8 mouse cellular contexts compared by ENCODE assay signal in genomic region chr6:134922511-134923195, GRCm38 (mm10). TPM values are rescaled to one million over a fixed set of nuclear protein-coding genes. Genes with fewer than 3 reads are reported as not detected.
A peak's percentile ranks its signal among the peaks of the same experiment; 100 is the strongest.
DNase-seq lines count a peak whose midpoint lies in the region; ATAC-seq lines count a peak whose summit lies in the region.

No protein-coding gene starts in this region.

- H3K27ac ChIP-seq in lung, embryonic 16.5 days (ENCODE audit: low read length): no peak overlapping the region
- peak overlapping the region; percentile 98; the same call in 1 of the 2 replicates for H3K27ac ChIP-seq in forebrain, embryonic 13.5 days
- H3K27ac ChIP-seq in liver, embryonic 13.5 days: peak overlapping the region; percentile 98
- H3K27ac ChIP-seq in stomach, embryonic 15.5 days: 0 out of 2 replicates have a peak overlapping the region, but pooled peaks have one; percentile 3

- no peak for ATAC-seq in lung, embryonic 16.5 days (ENCODE audit: low read depth)
- ATAC-seq in forebrain, embryonic 13.5 days: no peak
- no peak for ATAC-seq in liver, embryonic 13.5 days (ENCODE audit: low read depth)
- no peak for ATAC-seq in stomach, embryonic 15.5 days (ENCODE audit: insufficient read depth, low FRiP score, low read depth)

- 0 out of 2 replicates have a peak, but pooled peaks cover 6% of the 10 kb centered on the region for H3K36me3 ChIP-seq in lung, embryonic 16.5 days (ENCODE audit: control insufficient read depth, insufficient read depth, low read length)
- H3K36me3 ChIP-seq in forebrain, embryonic 13.5 days (ENCODE audit: poor library complexity, severe bottlenecking): peaks cover 6% of the 10 kb centered on the region; the same call in 1 of the 2 replicates
- peaks cover 16% of the 10 kb centered on the region for H3K36me3 ChIP-seq in liver, embryonic 13.5 days
- no peaks in the 10 kb centered on the region for H3K36me3 ChIP-seq in stomach, embryonic 15.5 days

- H3K4me3 ChIP-seq in lung, embryonic 16.5 days (ENCODE audit: low read length): peak overlapping the region; percentile 96
- H3K4me3 ChIP-seq in forebrain, embryonic 13.5 days: peak overlapping the region; percentile 72
- peak overlapping the region; percentile 94 for H3K4me3 ChIP-seq in liver, embryonic 13.5 days (replicated peaks)
- peak overlapping the region; percentile 67 for H3K4me3 ChIP-seq in stomach, embryonic 15.5 days (replicated peaks)

- no peaks in the 10 kb centered on the region for H3K27me3 ChIP-seq in lung, embryonic 16.5 days (ENCODE audit: control insufficient read depth, insufficient read depth, low read depth, low read length)
- no peaks in the 10 kb centered on the region for H3K27me3 ChIP-seq in forebrain, embryonic 13.5 days
- H3K27me3 ChIP-seq in liver, embryonic 13.5 days: peaks cover 5% of the 10 kb centered on the region; the same call in 1 of the 2 replicates
- H3K27me3 ChIP-seq in stomach, embryonic 15.5 days (replicated peaks): no peaks in the 10 kb centered on the region

- H3K9me3 ChIP-seq in lung, embryonic 16.5 days (ENCODE audit: control insufficient read depth, low read length): no peaks in the 10 kb centered on the region
- no peaks in the 10 kb centered on the region for H3K9me3 ChIP-seq in forebrain, embryonic 13.5 days (replicated peaks)
- H3K9me3 ChIP-seq in liver, embryonic 13.5 days (replicated peaks): no peaks in the 10 kb centered on the region
- H3K9me3 ChIP-seq in stomach, embryonic 15.5 days: no peaks in the 10 kb centered on the region

- DNase-seq in lung, postnatal 14 days: no peak
- no peak for DNase-seq in liver, embryonic 13.5 days
- no peak for DNase-seq in urinary bladder, adult 18-20 months (ENCODE audit: low spot score in 2 of 2)
- no peak for DNase-seq in left cerebral cortex, adult 8-10 months (ENCODE audit: low spot score in 2 of 2)
- no peak for DNase-seq in thymus, postnatal 10 days (ENCODE audit: low spot score in 2 of 2)

- peak overlapping the region; percentile 83 for H3K4me2 ChIP-seq in lung, embryonic 16.5 days (ENCODE audit: low read depth, low read length)
- H3K4me2 ChIP-seq in forebrain, embryonic 13.5 days: peak overlapping the region; percentile 85
- peak overlapping the region; percentile 100 for H3K4me2 ChIP-seq in liver, embryonic 13.5 days
- peak overlapping the region; percentile 91 for H3K4me2 ChIP-seq in stomach, embryonic 15.5 days

- 50% methylated on average over 9 of the region's 9 CpGs for WGBS in lung, embryonic 16.5 days
- WGBS in forebrain, embryonic 13.5 days: 34% methylated on average over 9 of the region's 9 CpGs
- 21% methylated on average over 9 of the region's 9 CpGs for WGBS in liver, embryonic 13.5 days (ENCODE audit: insufficient replicate concordance)
- WGBS in stomach, embryonic 15.5 days: 51% methylated on average over 9 of the region's 9 CpGs

- peak overlapping the region; percentile 92; the same call in 1 of the 2 replicates for H3K9ac ChIP-seq in lung, embryonic 16.5 days (ENCODE audit: low read length)
- peak overlapping the region; percentile 92 for H3K9ac ChIP-seq in forebrain, embryonic 13.5 days
- H3K9ac ChIP-seq in liver, embryonic 13.5 days: peak overlapping the region; percentile 97
- H3K9ac ChIP-seq in stomach, embryonic 15.5 days: no peak overlapping the region

- H3K4me1 ChIP-seq in lung, embryonic 16.5 days (replicated peaks; ENCODE audit: control insufficient read depth, insufficient read depth, low read length): peaks cover 19% of the 10 kb centered on the region
- H3K4me1 ChIP-seq in forebrain, embryonic 13.5 days: peaks cover 55% of the 10 kb centered on the region
- H3K4me1 ChIP-seq in liver, embryonic 13.5 days (replicated peaks): peaks cover 56% of the 10 kb centered on the region
- peaks cover 17% of the 10 kb centered on the region for H3K4me1 ChIP-seq in stomach, embryonic 15.5 days

RNA-seq across cellular contexts. Expression of gene Cdkn1b, which starts 2.5 kb away (rescaled TPM):
- 20.0 and 21.7 TPM in 2 replicates for polyA plus RNA-seq in lung, embryonic 16.5 days (2015; fragmentation: Nextera tagmentation; extraction: Ambion mirVana)
- 48.8 and 58.5 TPM in 2 replicates for polyA plus RNA-seq in forebrain, embryonic 13.5 days (2015; fragmentation: Nextera tagmentation; extraction: Ambion mirVana)
- 13.0 and 14.2 TPM in 2 replicates for polyA plus RNA-seq in liver, embryonic 13.5 days (2015; fragmentation: Nextera tagmentation; extraction: Ambion mirVana)
- polyA plus RNA-seq in stomach, embryonic 15.5 days (2015; fragmentation: Nextera tagmentation; extraction: Ambion mirVana): 17.9 and 19.7 TPM in 2 replicates
- 10 to 100 TPM; 36.6 to 39.0 (median 37.9) TPM for total RNA-seq in left cerebral cortex, adult 8-10 months (2022)

RNA-seq across cellular contexts. Expression of gene Gpr19, which starts 24.3 kb away (rescaled TPM):
- 10.4 and 11.7 TPM in 2 replicates for polyA plus RNA-seq in lung, embryonic 16.5 days (2015; fragmentation: Nextera tagmentation; extraction: Ambion mirVana)
- 45.5 and 46.4 TPM in 2 replicates for polyA plus RNA-seq in forebrain, embryonic 13.5 days (2015; fragmentation: Nextera tagmentation; extraction: Ambion mirVana)
- 5.3 and 6.0 TPM in 2 replicates for polyA plus RNA-seq in liver, embryonic 13.5 days (2015; fragmentation: Nextera tagmentation; extraction: Ambion mirVana)
- 9.8 and 12.6 TPM in 2 replicates for polyA plus RNA-seq in stomach, embryonic 15.5 days (2015; fragmentation: Nextera tagmentation; extraction: Ambion mirVana)
- 10 to 100 TPM; 22.9 to 26.3 (median 24.7) TPM for total RNA-seq in left cerebral cortex, adult 8-10 months (2022)

RNA-seq across cellular contexts. Expression of gene Apold1, which starts 58.9 kb away (rescaled TPM):
- 1.8 and 1.9 TPM in 2 replicates for polyA plus RNA-seq in lung, embryonic 16.5 days (2015; fragmentation: Nextera tagmentation; extraction: Ambion mirVana)
- polyA plus RNA-seq in forebrain, embryonic 13.5 days (2015; fragmentation: Nextera tagmentation; extraction: Ambion mirVana): 3.5 and 3.6 TPM in 2 replicates
- 2.1 and 2.2 TPM in 2 replicates for polyA plus RNA-seq in liver, embryonic 13.5 days (2015; fragmentation: Nextera tagmentation; extraction: Ambion mirVana)
- polyA plus RNA-seq in stomach, embryonic 15.5 days (2015; fragmentation: Nextera tagmentation; extraction: Ambion mirVana): 3.2 and 3.7 TPM in 2 replicates
- 1 to 10 TPM; 3.8 to 4.8 (median 3.9) TPM for total RNA-seq in left cerebral cortex, adult 8-10 months (2022)
